Mouse (Mus musculus): Measurements from ENCODE around the gene Sh3yl1.

Gene Sh3yl1

GRCm38 (mm10) chr12:30943057-30943986 is 31.9 kb downstream of the Sh3yl1 start:
- no peak for DNase-seq (ENCODE audit: low read depth in 2 of 2, low spot score in 2 of 2)

- DNase-seq (ENCODE audit: low read depth in 2 of 2, low spot score in 2 of 2), result no peak
These were observed 32.7 kb downstream of the Sh3yl1 start for GRCm38 (mm10) chr12:30944197-30944596.

GRCm38 (mm10) chr12:30970700-30971099 is 59.2 kb downstream of the Sh3yl1 start:
- no peak for DNase-seq (ENCODE audit: low read depth in 2 of 2, low spot score in 2 of 2)

- no peak for DNase-seq (ENCODE audit: low read depth in 2 of 2, low spot score in 2 of 2)
These were observed 92.3 kb downstream of the Sh3yl1 start for GRCm38 (mm10) chr12:31003795-31004194.

- peak in 1 of 2 experiments; percentile 9 for DNase-seq (ENCODE audit: low read depth in 2 of 2, low spot score in 2 of 2)
These were observed 93.5 kb downstream of the Sh3yl1 start for GRCm38 (mm10) chr12:31005010-31005409.

- no peak for DNase-seq (ENCODE audit: low read depth in 2 of 2, low spot score in 2 of 2)
These were observed 96.7 kb downstream of the Sh3yl1 start for GRCm38 (mm10) chr12:31008171-31008570.
